Mouse (Mus musculus) mesoderm, embryonic 11.5 days (tissue): Measurements from ENCODE around the gene Gdf15.
"Not testable (repeated sequence)": the region's sequence is repeated elsewhere in the genome, so short reads cannot be mapped to it uniquely, and the experiment has no call there.

ENCODE experiments used
- DNase-seq: peaks from one replicate; pipeline ENCODE4 v3.0.0-alpha.2; 2012; ENCODE audit warnings: low read depth, low spot score

Gene Gdf15

DNA sequence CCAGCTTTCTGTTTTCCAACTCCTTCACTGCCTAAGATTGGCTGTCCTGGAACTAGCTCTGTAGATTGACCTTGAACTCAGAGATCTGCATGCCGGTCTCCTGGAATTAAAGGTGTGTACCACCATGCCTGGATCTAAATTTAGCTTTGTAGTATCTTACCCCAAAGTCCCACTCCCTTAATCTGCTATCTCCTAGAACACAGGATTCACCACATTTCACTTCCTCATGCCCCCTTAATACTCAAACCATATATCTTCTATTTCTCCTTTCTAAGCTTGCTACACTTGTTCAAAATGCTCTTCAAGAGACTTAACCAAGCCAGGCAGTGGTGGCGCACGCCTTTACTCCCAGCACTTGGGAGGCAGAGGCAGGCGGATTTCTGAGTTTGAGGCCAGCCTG, 44.3 kb downstream of the Gdf15 start:
- not testable (repeated sequence) for DNase-seq

DNA sequence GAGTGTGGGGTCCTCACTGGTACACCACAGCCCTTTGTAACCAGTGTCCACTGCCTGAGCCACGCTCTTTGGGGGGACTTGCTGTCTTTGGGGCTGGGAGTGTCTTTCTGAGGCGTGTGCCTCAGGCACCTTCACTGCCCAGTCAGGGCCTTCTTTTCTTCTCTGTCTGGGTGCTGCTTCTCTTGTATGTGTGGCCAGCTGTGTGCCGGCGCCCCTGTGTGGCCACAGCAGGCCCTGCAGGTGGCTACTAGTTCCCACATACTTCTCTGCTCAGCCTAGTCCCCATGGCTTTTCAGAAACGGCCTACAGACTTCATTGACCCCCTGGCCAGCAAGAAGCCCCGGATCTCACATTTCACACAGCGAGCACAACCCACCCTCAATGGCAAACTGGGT, 47.0 kb downstream of the Gdf15 start:
- DNase-seq, result no peak

DNA sequence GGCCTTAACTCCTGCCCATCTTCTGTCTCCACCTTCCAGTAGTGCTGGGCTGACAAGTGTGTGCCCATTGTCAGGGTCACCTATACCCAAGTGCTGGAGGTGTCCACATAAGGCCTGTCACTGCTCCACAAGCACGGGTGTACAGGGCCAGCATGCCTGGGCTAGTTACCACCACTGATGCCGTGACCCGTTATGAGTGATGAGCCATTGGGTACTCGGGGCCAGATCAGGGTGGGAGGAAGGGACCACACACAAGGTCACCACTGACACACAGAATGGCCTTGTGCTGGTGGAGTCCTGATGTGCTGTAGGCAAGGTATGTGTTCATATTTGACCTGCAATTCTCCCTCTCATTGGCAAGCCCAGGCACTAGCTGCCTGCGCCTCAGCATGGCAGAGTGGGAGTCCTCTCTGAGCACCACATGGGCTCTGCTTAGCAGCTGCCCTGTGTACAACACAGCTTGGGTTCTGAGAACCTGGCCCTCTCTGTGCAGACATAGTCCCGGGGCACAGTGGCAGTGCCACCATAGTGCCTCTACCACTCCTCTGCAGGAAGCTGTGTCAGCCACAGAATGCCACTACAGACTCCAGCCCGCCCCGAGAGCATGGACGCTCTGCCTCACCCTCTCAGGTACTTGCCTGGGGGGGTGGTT, 47.5 kb downstream of the Gdf15 start:
- no peak for DNase-seq

DNA sequence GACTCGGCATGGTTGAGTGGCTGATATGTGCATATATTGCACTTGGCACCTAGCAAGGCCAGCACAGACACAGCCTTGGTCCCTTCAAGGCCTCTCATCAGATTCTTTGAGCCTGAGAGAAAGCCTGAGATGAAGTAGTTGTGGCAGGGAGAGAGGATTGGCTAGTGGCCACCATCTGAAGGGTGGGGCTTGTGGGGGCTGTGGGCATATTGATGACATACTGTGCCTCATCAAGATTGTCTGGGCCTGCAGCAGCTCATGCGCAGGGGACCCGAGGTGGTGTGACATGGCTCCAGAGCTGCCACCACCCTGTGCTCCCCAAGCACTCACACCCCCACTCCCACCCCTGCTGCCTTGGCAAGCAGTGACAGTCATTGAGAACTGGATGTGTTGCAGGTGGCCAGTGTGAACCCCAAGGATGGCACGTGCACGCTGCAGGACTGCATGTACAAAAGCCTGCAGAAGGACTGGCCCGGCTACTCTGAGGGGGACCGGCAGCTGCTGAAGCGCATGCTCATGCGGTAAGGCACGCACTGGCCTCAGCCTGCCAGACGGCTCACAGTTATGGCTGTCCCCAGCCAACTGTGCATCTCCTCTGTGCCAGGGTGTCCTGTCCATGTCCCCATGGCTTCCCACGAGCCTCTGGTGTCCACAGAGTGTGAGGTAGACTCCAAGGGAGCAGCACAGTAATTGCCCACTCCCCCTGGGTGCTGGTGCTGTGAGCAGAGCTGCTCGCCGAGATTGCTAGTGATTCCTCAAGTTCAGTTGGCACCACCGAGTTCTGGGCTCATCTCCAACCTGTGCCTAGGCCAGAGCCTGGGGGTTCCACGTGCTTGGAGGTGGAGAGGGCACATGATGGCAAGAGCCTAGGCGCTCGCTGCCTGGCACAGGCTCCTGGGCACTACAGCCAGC, 48.5 kb downstream of the Gdf15 start:
- no peak for DNase-seq
